In the genomic region with DNA sequence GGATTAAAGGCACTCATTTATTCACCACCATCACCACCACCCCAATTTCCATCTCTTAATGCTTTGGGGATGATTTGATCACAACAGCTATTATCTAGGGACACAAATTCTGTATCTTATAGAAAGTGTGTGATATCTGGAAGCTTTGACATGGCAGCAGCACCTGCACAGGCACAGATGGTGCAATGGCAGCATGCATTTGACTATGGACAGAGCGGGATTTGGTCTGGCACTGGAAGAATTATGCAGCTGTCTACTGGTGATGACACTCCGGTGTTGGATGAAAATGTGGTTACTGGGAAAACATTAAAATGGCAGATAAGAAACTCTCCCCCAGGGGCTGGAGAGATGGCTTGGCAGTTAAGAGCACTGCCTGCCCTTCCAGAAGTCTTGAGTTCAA, we compare ENCODE assay signal across 28 mouse cellular contexts.
"Had no signal": no experiment of that assay in that cellular context is flagged by ENCODE, and none has a peak within 500 bp of the region (broad histone marks: within the 10 kb centered on the region; RNA-seq: fewer than 3 reads in every experiment).

No protein-coding gene starts in this region.

- H3K36me3 ChIP-seq: embryonic facial prominence, embryonic 10.5 days; embryonic facial prominence, embryonic 12.5 days; embryonic facial prominence, embryonic 13.5 days; embryonic facial prominence, embryonic 15.5 days; forebrain, embryonic 10.5 days; forebrain, embryonic 12.5 days; forebrain, embryonic 15.5 days had no signal

- H3K4me2 ChIP-seq: embryonic facial prominence, embryonic 12.5 days; embryonic facial prominence, embryonic 13.5 days; embryonic facial prominence, embryonic 15.5 days; forebrain, embryonic 12.5 days; forebrain, embryonic 13.5 days; forebrain, embryonic 15.5 days had no signal

- DNase-seq: cerebellum, adult 2 months; cerebellum, adult 8-10 months; cerebellum, adult 9-10 months; cerebellum, adult 9-11 months; cerebellum, postnatal 10 days; cerebellum, postnatal 14 days; cerebellum, postnatal 25 days; cerebellum, postnatal 36 days; embryo, embryonic 11 days; forebrain, postnatal 0 days; gastrocnemius, adult 2 months; gastrocnemius, postnatal 10 days; gastrocnemius, postnatal 14 days; gastrocnemius, postnatal 25 days; gastrocnemius, postnatal 36 days; heart, adult 18-20 months; heart, adult 2 months had no signal

- H3K27me3 ChIP-seq: embryonic facial prominence, embryonic 12.5 days; embryonic facial prominence, embryonic 15.5 days; forebrain, embryonic 12.5 days; forebrain, embryonic 13.5 days; forebrain, embryonic 15.5 days had no signal

- ATAC-seq: forebrain, embryonic 13.5 days; forebrain, embryonic 14.5 days; forebrain, embryonic 15.5 days; forebrain, embryonic 16.5 days; forebrain, postnatal 0 days had no signal

- H3K4me3 ChIP-seq: embryonic facial prominence, embryonic 10.5 days; embryonic facial prominence, embryonic 12.5 days; embryonic facial prominence, embryonic 13.5 days; embryonic facial prominence, embryonic 15.5 days; erythroblast, embryonic 14.5 days; forebrain, embryonic 10.5 days; forebrain, embryonic 12.5 days; forebrain, embryonic 13.5 days; forebrain, embryonic 15.5 days; gastrocnemius, adult 2 months; heart, adult 2 months had no signal
